Mouse (Mus musculus): ENCODE data around the gene Cdkl4. TPM values are rescaled to one million over a fixed set of nuclear protein-coding genes. Genes with fewer than 3 reads are reported as not detected.

Cdkl4 gene
- polyA plus RNA-seq, 1 experiment, result 0.52 TPM

DNA sequence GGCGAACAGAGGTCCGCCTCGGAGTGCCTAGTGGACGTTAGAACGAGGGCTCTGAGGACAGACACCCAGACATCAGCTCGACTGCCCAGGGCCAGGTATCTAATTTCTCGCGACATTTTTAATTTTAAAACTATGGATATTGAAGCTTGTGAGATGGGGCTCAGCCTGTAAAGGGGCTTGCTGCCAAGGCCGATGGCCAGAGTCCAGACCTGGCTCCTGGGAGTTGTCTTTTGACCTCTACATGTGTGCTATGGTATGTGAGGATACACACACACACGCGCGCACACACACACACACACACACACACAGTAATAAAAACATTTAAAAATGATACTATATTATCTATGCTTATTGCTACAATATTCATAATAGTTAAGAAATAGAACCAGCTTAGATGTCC lies 58.8 kb downstream of the Cdkl4 start:
- WGBS, result 82% methylated on average over 12 of the region's 12 CpGs
- H3K4me3 ChIP-seq (replicated peaks; ENCODE audit: control insufficient read depth, low read depth, low read length), result no peak overlapping the region
- H3K27ac ChIP-seq (ENCODE audit: control insufficient read depth, insufficient read depth, low read depth, low read length, poor library complexity), result no peak overlapping the region
- no peaks in the 10 kb centered on the region for H3K4me1 ChIP-seq (ENCODE audit: control insufficient read depth, insufficient read depth, low read length)
- no peak for TF ChIP-seq POLR2A (IDR thresholded peaks at IDR 0.05; ENCODE audit: borderline replicate concordance, control insufficient read depth, low read depth, low read length)
- no peak for TF ChIP-seq CTCF (IDR thresholded peaks at IDR 0.05; ENCODE audit: control insufficient read depth, insufficient read depth, low read length)

- TF ChIP-seq POLR2A (IDR thresholded peaks at IDR 0.05; ENCODE audit: borderline replicate concordance, control insufficient read depth, low read depth, low read length), result no peak
- TF ChIP-seq CTCF (IDR thresholded peaks at IDR 0.05; ENCODE audit: control insufficient read depth, insufficient read depth, low read length), result no peak
- Histone ChIP-seq H3K4me1 (ENCODE audit: control insufficient read depth, insufficient read depth, low read length) (no peaks in the 10 kb centered on the region; the same call in 1 of the 2 replicates), H3K27ac (ENCODE audit: control insufficient read depth, insufficient read depth, low read depth, low read length, poor library complexity) (no peak overlapping the region), H3K4me3 (replicated peaks; ENCODE audit: control insufficient read depth, low read depth, low read length) (no peak overlapping the region)
- 73% methylated on average over 9 of the region's 9 CpGs for WGBS
Observed at GRCm38 (mm10) chr17:80517244-80517643, 60.4 kb downstream of the Cdkl4 start.

DNA sequence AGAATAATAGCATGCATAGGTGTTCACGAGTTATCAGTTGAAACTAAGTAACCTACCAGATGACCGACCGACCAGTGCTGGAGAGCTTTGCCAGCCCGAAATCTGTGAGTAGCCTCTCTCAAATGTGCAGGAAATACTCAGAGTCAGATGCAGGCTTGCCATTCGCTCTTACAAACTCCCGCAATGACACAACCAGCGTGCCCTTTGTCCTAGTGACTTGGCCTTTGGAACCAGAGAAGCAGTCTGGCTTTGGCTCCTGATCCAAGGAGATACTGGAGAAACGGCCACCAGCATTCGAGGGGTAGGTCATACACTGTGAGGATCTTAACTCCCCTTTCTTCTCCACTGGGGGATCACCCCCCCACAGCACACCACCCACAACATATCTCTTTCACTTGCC lies 61.7 kb downstream of the Cdkl4 start:
- 88% methylated on average over 9 of the region's 9 CpGs for WGBS
- no peaks in the 10 kb centered on the region; the same call in 1 of the 2 replicates for H3K4me1 ChIP-seq (ENCODE audit: control insufficient read depth, insufficient read depth, low read length)
- no peak overlapping the region for H3K4me3 ChIP-seq (replicated peaks; ENCODE audit: control insufficient read depth, low read depth, low read length)
- no peak overlapping the region for H3K27ac ChIP-seq (ENCODE audit: control insufficient read depth, insufficient read depth, low read depth, low read length, poor library complexity)
- no peak for TF ChIP-seq POLR2A (IDR thresholded peaks at IDR 0.05; ENCODE audit: borderline replicate concordance, control insufficient read depth, low read depth, low read length)
- TF ChIP-seq CTCF (IDR thresholded peaks at IDR 0.05; ENCODE audit: control insufficient read depth, insufficient read depth, low read length), result no peak

DNA sequence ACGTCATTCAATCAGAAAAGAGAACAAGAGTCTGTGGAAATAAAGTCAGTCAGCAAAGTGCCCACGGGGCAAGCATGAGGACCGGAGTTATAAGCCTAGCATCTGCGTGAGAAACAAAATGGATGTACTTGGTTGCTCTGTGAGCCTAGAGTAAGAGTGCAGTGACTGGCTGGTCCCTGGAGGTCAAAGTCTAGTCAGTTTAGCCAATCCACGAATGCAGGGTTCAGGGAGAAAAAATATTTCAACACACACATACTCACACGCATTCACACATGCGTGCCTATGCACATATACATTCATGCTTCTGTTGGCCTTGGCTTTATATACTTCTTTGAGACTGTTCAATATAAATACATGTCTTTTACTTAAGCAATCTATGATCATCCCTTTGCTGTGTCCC lies 62.1 kb downstream of the Cdkl4 start:
- WGBS, result 90% methylated on average over 7 of the region's 7 CpGs
- Histone ChIP-seq H3K4me3 (replicated peaks; ENCODE audit: control insufficient read depth, low read depth, low read length) (no peak overlapping the region), H3K4me1 (ENCODE audit: control insufficient read depth, insufficient read depth, low read length) (no peaks in the 10 kb centered on the region; the same call in 1 of the 2 replicates), H3K27ac (ENCODE audit: control insufficient read depth, insufficient read depth, low read depth, low read length, poor library complexity) (no peak overlapping the region)
- TF ChIP-seq POLR2A (IDR thresholded peaks at IDR 0.05; ENCODE audit: borderline replicate concordance, control insufficient read depth, low read depth, low read length) (no peak), CTCF (IDR thresholded peaks at IDR 0.05; ENCODE audit: control insufficient read depth, insufficient read depth, low read length) (no peak)

DNA sequence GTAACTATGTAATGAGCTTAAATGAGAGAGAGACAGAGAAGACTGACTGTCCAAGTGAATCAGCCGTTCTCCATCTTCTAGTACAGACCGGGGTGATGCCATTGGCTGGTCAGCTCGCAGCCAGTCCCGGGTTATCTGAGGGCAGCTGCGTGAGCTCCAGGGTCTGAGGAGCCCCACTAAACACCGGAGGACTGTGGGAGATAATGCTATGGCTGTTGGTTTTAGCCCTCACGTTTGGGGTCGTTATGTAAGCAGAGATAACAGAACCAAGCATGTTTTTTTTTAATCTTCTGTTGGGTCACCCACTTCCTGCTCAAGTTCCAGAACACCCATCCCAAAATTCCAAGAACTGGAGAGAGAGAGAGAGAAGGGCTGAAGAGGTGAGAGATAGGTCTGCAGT lies 63.8 kb downstream of the Cdkl4 start:
- WGBS, result 44% methylated on average over 8 of the region's 8 CpGs
- TF ChIP-seq POLR2A (IDR thresholded peaks at IDR 0.05; ENCODE audit: borderline replicate concordance, control insufficient read depth, low read depth, low read length), result no peak
- TF ChIP-seq CTCF (IDR thresholded peaks at IDR 0.05; ENCODE audit: control insufficient read depth, insufficient read depth, low read length), result no peak
- H3K27ac ChIP-seq (ENCODE audit: control insufficient read depth, insufficient read depth, low read depth, low read length, poor library complexity), result no peak overlapping the region
- H3K4me1 ChIP-seq (ENCODE audit: control insufficient read depth, insufficient read depth, low read length), result no peaks in the 10 kb centered on the region; the same call in 1 of the 2 replicates
- no peak overlapping the region for H3K4me3 ChIP-seq (replicated peaks; ENCODE audit: control insufficient read depth, low read depth, low read length)

DNA sequence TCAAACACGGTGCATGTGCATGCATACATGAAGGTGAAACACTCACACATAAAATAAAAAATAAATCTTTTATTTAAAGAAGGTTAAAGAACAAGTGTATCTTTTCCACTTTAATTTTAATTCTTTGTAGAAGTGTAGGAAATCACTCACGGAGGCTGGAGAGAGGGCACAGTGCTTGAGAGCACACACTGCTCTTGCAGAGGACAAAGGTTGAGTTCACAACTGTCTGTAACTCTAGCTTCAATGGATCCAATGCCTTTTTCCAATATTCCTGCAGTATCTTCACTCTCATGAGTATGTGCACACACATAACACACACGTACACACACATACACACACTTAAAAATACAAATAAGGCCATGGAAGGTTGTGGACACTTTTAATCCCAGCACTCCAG lies 67.2 kb downstream of the Cdkl4 start:
- TF ChIP-seq POLR2A (IDR thresholded peaks at IDR 0.05; ENCODE audit: borderline replicate concordance, control insufficient read depth, low read depth, low read length), result no peak
- no peak for TF ChIP-seq CTCF (IDR thresholded peaks at IDR 0.05; ENCODE audit: control insufficient read depth, insufficient read depth, low read length)
- Histone ChIP-seq H3K4me1 (ENCODE audit: control insufficient read depth, insufficient read depth, low read length) (no peaks in the 10 kb centered on the region; the same call in 1 of the 2 replicates), H3K4me3 (replicated peaks; ENCODE audit: control insufficient read depth, low read depth, low read length) (no peak overlapping the region), H3K27ac (ENCODE audit: control insufficient read depth, insufficient read depth, low read depth, low read length, poor library complexity) (no peak overlapping the region)
- WGBS, result 77% methylated on average over 3 of the region's 3 CpGs

GRCm38 (mm10) chr17:80509494-80510458 lies 67.8 kb downstream of the Cdkl4 start:
- Histone ChIP-seq H3K4me3 (replicated peaks; ENCODE audit: control insufficient read depth, low read depth, low read length) (no peak overlapping the region), H3K27ac (ENCODE audit: control insufficient read depth, insufficient read depth, low read depth, low read length, poor library complexity) (no peak overlapping the region), H3K4me1 (ENCODE audit: control insufficient read depth, insufficient read depth, low read length) (no peaks in the 10 kb centered on the region; the same call in 1 of the 2 replicates)
- TF ChIP-seq CTCF (IDR thresholded peaks at IDR 0.05; ENCODE audit: control insufficient read depth, insufficient read depth, low read length), result no peak
- no peak for TF ChIP-seq POLR2A (IDR thresholded peaks at IDR 0.05; ENCODE audit: borderline replicate concordance, control insufficient read depth, low read depth, low read length)
- 61% methylated on average over 4 of the region's 4 CpGs for WGBS

GRCm38 (mm10) chr17:80505766-80506165 lies 71.8 kb downstream of the Cdkl4 start:
- Histone ChIP-seq H3K4me1 (ENCODE audit: control insufficient read depth, insufficient read depth, low read length) (peaks cover 5% of the 10 kb centered on the region; the same call in 1 of the 2 replicates), H3K4me3 (replicated peaks; ENCODE audit: control insufficient read depth, low read depth, low read length) (no peak overlapping the region), H3K27ac (ENCODE audit: control insufficient read depth, insufficient read depth, low read depth, low read length, poor library complexity) (no peak overlapping the region)
- 75% methylated on average over 6 of the region's 6 CpGs for WGBS
- TF ChIP-seq POLR2A (IDR thresholded peaks at IDR 0.05; ENCODE audit: borderline replicate concordance, control insufficient read depth, low read depth, low read length) (no peak), CTCF (IDR thresholded peaks at IDR 0.05; ENCODE audit: control insufficient read depth, insufficient read depth, low read length) (no peak)
